Mouse (Mus musculus) left cerebral cortex, adult 2 months (tissue): ENCODE results near the gene Mast2. TPM values are rescaled to one million over a fixed set of nuclear protein-coding genes. Genes with fewer than 3 reads are reported as not detected.

Experiments
- DNase-seq, 2 experiments: peaks; one replicate each; pipeline ENCODE4 v3.0.0; 2021 to 2022; ENCODE audit warnings: low spot score in 2 of 2, mixed read lengths in 1 of 2; ENCODE audit errors: extremely low spot score in 1 of 2
- H3K27ac ChIP-seq: fragments of 200-600 bp; 2 replicates; pipeline ENCODE4 v1.8.1; 2022
- H3K4me3 ChIP-seq: fragments of 200-600 bp; 2 replicates; pipeline ENCODE4 v1.8.1; 2022
- CTCF ChIP-seq: fragments of 200-600 bp; IDR thresholded peaks from 2 replicates; pipeline ENCODE4 v1.8.1; 2022; ENCODE audit warnings: antibody characterized with exemption, mild to moderate bottlenecking, moderate library complexity
- intact Hi-C: fragments of 180-260 bp; cut with DNase I; formaldehyde crosslinking; loops from one replicate; pipeline ENCODE4 v1.15.1; 2025
- long read RNA-seq, 2 experiments: library from polyadenylated mRNA; stranded (forward); transcript quantifications; one replicate each; pipeline ENCODE4 v2.0.0; 2021; ENCODE audit warnings: borderline mapping rate in 2 of 2
- total RNA-seq, 2 experiments: library from RNA; stranded (reverse); gene quantifications; 2 replicates each; pipeline ENCODE4 v1.2.3; 2021

The Mast2 gene
- total RNA-seq = 100 to 1,000 TPM; 115 to 121 TPM
- long read RNA-seq, experiment 1, full-length matches to known transcripts = 58 of 311 reads
- long read RNA-seq, experiment 1, partial matches to known transcripts = 25 of 311 reads
- long read RNA-seq, experiment 1, other reads (novel, unspliced or antisense) = 228 of 311 reads
- long read RNA-seq, experiment 2, full-length matches to known transcripts = 60 of 279 reads
- long read RNA-seq, experiment 2, partial matches to known transcripts = 26 of 279 reads
- long read RNA-seq, experiment 2, other reads (novel, unspliced or antisense) = 193 of 279 reads

DNA sequence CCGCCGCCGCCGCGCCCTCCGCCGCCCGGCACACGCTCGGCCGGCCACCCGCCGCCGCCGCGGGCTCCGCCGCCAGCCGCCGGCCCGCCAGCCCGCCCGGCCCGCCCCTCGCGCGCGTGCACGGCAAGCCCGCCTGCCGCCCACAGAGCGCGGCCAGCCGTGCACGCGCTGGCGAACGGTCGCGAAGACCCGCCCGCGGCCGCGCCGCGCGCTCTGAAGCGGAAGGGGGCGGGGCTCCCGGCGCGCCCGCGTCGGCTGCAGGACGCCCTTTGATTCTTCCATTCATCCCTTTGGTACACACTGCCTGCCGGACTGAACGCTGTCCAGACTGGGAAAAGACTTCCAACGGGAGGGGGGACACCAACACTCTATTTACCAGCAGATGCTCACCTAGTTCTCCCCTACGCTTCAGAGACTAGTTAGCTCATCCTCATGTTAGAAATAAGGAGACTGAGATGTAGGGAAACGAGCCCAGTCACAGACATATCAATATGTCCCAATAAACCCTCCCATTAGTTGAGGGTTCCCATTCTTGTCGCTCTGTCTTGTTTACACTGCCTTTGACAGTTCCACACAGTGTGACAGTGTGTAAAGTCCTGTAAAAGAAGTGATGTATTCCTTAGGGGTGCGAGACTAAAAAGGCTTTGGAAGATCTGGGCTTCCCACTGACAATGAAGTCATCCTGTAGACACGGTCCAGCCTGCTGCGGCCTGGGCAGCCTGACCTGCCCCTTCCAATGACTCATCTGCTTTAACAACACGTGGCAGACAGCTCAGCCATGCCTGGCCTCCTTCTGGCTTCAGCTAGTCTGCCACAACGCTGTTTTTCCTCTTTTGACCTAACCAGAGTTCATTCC lies at the start of gene Mast2:
Gene Mast2, minus strand, starts transcription at position 58 of the 856 bp plus-strand sequence.
- TF ChIP-seq CTCF = no peak
- H3K27ac ChIP-seq = peak within 1 kb of the TSS; percentile 77
- DNase-seq = peak; percentile 80 to 85
- H3K4me3 ChIP-seq = peak within 1 kb of the TSS; percentile 88
- intact Hi-C loops = loop anchor here (1.0 to 5.0 kb wide), 2 partner anchors 43 to 93 kb away; partner anchors contain the start of genes Gpbp1l1, Ipp and Tmem69

DNA sequence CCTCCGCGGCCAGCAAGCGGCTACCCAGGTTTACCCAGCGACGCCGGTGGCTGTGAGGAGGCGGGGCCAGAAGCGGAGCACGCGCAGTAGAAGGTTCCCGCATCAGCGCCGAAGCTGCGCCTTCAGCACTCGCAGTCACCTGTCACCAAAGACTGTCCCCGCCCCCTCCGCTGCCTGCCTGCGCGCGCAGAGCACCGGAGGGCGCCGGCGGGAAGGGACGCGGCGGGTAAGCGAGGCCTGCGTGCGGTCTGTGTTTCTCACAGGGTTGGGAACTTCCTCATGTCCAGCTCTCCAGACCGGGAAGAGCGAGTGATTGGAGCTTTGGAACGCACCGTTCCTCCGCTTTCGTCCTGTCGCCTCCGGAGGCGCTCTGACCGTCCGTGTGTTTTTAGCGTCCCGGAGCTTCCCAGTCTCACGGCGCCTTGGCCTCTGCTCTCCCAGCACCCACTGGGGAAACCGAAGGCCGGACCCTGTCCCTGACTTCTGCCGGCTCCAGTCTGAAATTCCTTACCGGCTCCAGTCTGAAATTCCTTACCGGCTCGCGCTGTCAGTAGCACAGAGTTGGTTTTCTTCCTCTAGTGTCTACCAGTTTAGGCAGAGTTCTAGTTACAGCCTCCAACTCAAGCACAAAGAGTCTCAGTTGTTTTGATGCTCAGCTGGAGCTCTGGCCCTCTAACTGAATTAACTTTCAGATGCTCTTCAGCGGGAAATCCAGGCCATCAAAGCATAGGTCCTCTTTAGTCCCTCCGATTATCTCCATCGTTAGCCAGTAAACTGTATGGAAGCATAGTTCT lies 43.6 kb upstream of the Mast2 start, which contains the start of gene Ipp:
Gene Ipp, plus strand, starts transcription at position 125 of the 794 bp plus-strand sequence.
- peak within 1 kb of the TSS; percentile 60 for H3K4me3 ChIP-seq
- H3K27ac ChIP-seq = peak within 1 kb of the TSS; percentile 90
- DNase-seq = peak; percentile 94
- intact Hi-C loops = loop anchor here (1.0 to 5.0 kb wide), 3 partner anchors 43 to 165 kb away; partner anchors contain the start of gene Mast2
- TF ChIP-seq CTCF = peak; percentile 14

DNA sequence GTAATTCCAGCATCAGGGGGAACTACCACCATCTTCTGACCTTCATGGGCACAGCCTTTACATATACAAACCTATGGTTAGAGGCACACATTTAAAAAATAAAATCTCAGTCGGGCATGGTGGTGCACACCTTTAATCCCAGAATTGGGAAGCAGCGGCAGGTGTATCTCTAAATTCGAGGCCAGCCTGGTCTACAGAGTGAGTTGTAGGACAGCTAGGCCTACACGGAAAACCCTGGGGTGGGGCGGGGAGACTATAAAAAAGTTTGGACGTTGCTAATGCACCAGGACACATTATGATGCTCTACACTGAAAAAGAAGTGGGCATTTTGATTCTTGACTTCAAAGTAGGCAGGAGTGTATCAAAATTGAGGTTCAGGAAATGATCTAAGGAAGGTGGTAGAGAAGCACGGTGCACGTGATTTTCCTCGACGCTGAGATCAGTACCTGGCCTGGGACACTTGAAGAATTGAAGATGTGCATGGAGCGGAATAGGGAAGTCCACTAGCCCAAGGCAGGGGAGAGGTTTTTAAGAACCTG lies 43.0 kb upstream of the Mast2 start:
- intact Hi-C loops = loop anchor here (1.0 to 5.0 kb wide), 3 partner anchors 43 to 165 kb away; partner anchors contain the start of gene Mast2
- H3K4me3 ChIP-seq = peak overlapping the region; percentile 60
- no peak for TF ChIP-seq CTCF
- DNase-seq = peak in 1 of 2 experiments; percentile 11
- peak overlapping the region; percentile 90 for H3K27ac ChIP-seq

DNA sequence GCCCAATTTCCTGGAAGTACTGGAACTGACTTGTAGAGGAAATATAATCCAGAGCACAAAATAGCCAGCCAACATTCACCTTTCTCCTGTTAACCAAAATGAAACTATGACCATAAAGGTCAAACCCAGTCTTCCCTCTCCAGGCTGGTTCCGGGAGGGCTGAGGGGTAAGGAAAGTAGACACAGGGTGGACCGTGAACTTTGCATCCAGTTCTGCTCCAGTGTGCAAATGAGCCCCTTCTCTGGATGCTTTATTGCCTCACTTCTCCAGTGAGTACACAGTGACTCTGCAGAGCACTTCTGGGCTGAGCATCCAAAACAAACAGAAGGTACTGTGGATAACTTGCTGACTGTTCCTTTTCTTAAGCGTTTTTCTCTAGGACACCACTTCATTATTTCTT lies 36.0 kb upstream of the Mast2 start:
- no peak overlapping the region for H3K27ac ChIP-seq
- intact Hi-C loops = no loop called here
- DNase-seq = no peak
- no peak for TF ChIP-seq CTCF
- H3K4me3 ChIP-seq = no peak overlapping the region

DNA sequence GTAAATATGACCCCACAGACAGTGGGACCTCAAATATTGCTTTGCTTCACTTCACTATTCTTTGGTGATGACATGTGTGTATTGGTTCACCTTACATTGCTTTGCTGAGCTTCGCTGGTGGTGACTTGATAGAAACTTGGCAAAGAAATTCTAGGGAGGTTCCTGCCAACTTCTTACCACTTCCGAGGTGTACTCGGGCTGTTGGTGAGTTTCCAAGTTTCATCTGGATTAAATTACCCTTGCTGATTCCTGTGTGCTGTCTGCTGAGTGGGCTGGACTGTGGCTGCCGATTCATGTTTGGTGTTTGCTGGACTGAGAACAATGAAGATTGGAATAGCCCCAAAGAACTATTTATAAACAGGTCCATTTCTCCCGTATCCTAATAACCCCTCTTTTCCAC lies 29.7 kb upstream of the Mast2 start:
- Histone ChIP-seq H3K4me3 (no peak overlapping the region), H3K27ac (no peak overlapping the region)
- no peak for TF ChIP-seq CTCF
- no peak for DNase-seq
- intact Hi-C loops = no loop called here

DNA sequence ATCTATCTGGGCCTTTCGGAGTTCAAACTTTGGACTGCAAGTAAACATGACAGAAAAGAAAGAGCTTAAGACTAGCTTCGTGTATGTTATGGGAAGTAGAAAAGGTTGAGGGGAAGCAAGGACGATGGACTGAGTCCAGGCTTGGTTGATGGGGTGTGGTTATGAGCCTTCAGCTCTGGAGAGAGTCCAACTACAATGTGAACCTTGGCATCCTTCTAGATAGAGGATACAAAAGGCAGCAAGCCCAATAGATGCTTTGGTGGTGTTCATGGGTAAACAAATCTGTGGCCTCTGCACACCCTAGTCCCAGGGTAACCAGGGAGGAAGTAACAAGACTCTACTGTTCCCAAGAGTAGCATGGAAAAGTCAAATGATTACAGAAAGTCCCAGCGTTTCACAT lies 28.5 kb upstream of the Mast2 start:
- intact Hi-C loops = no loop called here
- Histone ChIP-seq H3K27ac (no peak overlapping the region), H3K4me3 (no peak overlapping the region)
- no peak for DNase-seq
- no peak for TF ChIP-seq CTCF

DNA sequence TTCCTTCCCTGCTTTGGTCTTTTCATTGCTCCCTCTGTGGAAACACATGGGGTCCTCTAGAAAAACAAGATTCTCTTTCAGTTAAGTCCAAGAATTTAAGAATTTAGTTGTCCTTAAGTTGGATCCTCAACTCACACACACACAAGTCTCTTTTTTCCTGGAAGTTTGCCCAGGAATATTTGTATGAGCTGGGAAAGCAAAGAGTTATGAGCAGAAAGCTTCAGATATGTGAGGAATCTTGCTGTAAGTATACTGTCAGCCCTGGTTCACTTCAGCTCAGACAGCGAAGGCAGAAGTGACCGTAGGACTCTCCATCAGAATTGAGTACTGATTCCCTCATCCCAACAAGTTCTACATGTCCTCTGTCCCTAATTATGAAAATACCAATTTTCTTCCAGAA lies 27.9 kb upstream of the Mast2 start:
- Histone ChIP-seq H3K27ac (no peak overlapping the region), H3K4me3 (no peak overlapping the region)
- intact Hi-C loops = no loop called here
- DNase-seq = no peak
- no peak for TF ChIP-seq CTCF

DNA sequence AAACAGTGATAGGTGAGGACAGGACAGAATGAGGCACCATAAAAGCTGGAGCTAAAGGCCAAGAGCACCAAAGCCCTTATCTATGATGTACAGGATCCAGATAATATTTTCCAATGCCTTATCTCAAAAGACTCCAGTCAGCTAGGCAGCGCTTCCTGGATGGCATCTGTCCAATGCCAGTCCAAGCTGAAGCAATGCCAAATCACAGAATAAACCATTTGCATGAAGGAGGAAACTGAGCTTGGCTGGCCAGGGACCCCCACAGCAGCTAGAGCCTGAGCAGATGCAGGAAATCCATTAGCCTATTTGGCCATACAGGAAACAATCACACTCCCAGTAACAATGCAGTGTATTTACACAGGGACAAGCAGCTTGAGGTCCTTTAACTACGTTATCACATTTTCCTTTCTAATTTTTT lies 27.1 kb upstream of the Mast2 start:
- no peak for DNase-seq
- H3K4me3 ChIP-seq = no peak overlapping the region
- H3K27ac ChIP-seq = no peak overlapping the region
- no peak for TF ChIP-seq CTCF
- intact Hi-C loops = no loop called here

DNA sequence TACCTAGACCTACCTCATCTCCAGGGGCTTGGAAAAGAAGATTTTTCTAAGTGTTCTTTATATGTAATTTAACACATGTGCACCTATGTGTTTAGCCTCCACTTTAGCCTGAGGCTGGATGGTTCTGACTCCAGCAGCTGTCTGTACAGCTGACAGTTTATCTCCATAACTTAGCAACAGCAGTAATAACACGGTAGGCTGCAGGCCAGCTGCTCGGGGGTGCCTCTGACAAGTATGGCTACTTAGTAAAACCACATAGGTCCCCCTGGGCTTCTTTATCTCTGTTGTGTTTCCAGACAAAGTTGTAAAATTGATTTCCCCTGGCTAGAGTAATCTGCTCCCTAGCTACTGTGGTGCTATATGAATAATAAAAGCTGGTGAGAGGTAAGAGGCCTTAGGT lies 19.5 kb upstream of the Mast2 start:
- DNase-seq = no peak
- intact Hi-C loops = no loop called here
- Histone ChIP-seq H3K27ac (no peak overlapping the region), H3K4me3 (no peak overlapping the region)
- no peak for TF ChIP-seq CTCF

DNA sequence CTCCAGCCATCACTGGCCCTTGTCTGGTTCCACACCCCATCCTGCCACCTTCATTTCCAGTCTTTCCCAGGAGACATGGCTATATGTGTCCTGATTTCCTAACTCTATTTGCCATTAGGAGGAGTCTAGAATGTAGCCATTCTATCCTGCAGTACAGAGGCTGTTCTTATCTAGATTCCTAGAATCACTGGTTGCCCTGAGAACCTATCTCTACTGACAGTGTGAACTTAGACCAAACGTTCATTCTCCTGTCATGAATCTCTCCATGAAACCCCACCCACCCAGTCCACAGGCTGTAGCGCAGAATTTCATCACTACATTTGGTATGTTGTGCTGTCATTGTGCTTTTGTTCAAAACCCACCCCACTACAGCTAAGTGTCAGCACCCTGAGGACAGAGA lies 17.3 kb upstream of the Mast2 start:
- H3K27ac ChIP-seq = no peak overlapping the region
- no peak for DNase-seq
- H3K4me3 ChIP-seq = no peak overlapping the region
- intact Hi-C loops = no loop called here
- no peak for TF ChIP-seq CTCF
